Mouse (Mus musculus) stomach, postnatal 0 days (tissue): Measurements from ENCODE around the gene Trmt11.
A peak's percentile ranks its signal among the peaks of the same experiment; 100 is the strongest.

Source experiments
- CTCF ChIP-seq: IDR thresholded peaks from 2 replicates; pipeline ENCODE4 v1.5.1; 2016; ENCODE audit warnings: antibody characterized with exemption, low read depth, mild to moderate bottlenecking, moderate library complexity
- EP300 ChIP-seq: optimal IDR thresholded peaks from 2 replicates; pipeline ENCODE3; 2016; ENCODE audit warnings: antibody characterized with exemption

DNA sequence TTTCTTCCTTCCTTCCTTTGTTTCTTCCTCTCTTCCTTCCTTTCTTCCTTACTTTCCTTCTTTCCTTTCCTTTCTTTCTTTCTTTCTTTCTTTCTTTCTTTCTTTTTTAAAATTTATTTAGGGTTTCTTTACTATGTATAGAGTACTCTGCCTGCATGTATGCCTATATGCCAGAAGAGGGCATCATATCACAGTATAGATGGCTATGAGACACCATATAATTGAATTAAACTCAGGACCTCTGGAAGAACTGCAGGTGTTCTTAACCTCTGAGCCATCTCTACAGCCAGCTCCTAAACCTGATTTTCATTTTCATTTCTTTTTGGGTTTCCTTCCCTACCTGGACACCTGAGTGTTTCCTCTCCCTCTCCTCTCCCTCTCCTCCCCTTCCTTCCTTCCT lies 22.4 kb upstream of the Trmt11 start:
- TF ChIP-seq CTCF (peak; percentile 71), EP300 (no peak)
